Mouse (Mus musculus) liver, adult 2 months (tissue): ENCODE measurements around the gene Wdr13.

ENCODE experiments used
- CTCF ChIP-seq: fragments of 200-500 bp; IDR thresholded peaks from 2 replicates; pipeline ENCODE4 v1.5.1; 2011; ENCODE audit warnings: low read depth, low read length, control low read depth
- POLR2A ChIP-seq: fragments of 200-500 bp; IDR thresholded peaks from 2 replicates; pipeline ENCODE4 v1.6.1; 2011; ENCODE audit warnings: low read length, control low read depth; ENCODE audit not compliant: insufficient read depth; ENCODE audit errors: extremely low read depth

- TF ChIP-seq POLR2A (no peak), CTCF (no peak)
Observed at GRCm38 (mm10) chrX:8089746-8090145, 42.9 kb downstream of the Wdr13 start.
